Mouse (Mus musculus) E14TG2a.4 (cell line): ENCODE results near the gene Rsph3a.
"Not testable (repeated sequence)": the region's sequence is repeated elsewhere in the genome, so short reads cannot be mapped to it uniquely, and the experiment has no call there.

Experiments
- CTCF ChIP-seq: conservative IDR thresholded peaks from 2 replicates; pipeline ENCODE4 v1.5.1; 2014; ENCODE audit warnings: low read length
- NANOG ChIP-seq: IDR thresholded peaks from 2 replicates; pipeline ENCODE4 v1.6.1; 2014; ENCODE audit warnings: borderline replicate concordance, low read length, mixed read lengths

DNA sequence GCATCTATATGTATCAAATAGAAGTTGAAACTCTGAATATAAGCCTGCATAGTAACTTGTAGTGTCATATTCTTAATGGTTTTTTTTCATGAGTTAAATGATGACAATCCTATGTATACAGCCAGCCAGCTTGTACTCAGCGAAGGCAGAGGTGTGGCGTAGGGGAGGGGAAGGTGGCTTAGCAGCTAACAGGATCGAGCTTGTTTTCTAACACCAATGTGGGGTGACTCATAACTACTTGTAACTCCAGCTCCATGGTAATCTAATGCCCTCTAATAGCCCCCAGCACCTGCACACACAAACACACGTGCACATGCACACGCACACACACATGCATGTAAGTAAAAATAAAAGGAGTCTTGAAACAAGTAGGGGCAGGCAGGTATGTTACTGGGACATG is 23.1 kb downstream of the Rsph3a start:
- TF ChIP-seq CTCF, NANOG: not testable (repeated sequence)
